Mouse (Mus musculus) T-cell, adult 66 days (primary cell): Measurements from ENCODE around the gene Gm10668. TPM values are rescaled to one million over a fixed set of nuclear protein-coding genes. Genes with fewer than 3 reads are reported as not detected.

Experiments used
- total RNA-seq, 2 experiments: library from RNA; stranded (reverse); gene quantifications; 3 replicates in 1 of 2; 4 replicates in 1 of 2; pipeline ENCODE4 v1.2.4; 2023

Gene Gm10668
- total RNA-seq = not detected

GRCm38 (mm10) chr7:20730524-20730923, at the start of gene Gm10668:
TSS of gene Gm10668 (minus strand) at chr7:20730624.

GRCm38 (mm10) chr7:20770885-20771284, 40.5 kb upstream of the Gm10668 start, which contains the start of gene Vmn1r112:
TSS of gene Vmn1r112 (plus strand) at chr7:20771185.

GRCm38 (mm10) chr7:20703116-20703515, 27.3 kb downstream of the Gm10668 start, which contains the start of gene Vmn1r111:
TSS of gene Vmn1r111 (minus strand) at chr7:20703216.

Other genes starting within 250 kb of the Gm10668 start
- not detected for gene Vmn1r103, start 220.1 kb downstream of the Gm10668 start, total RNA-seq
- gene Vmn1r104, start 196.8 kb downstream of the Gm10668 start, total RNA-seq = not detected
- not detected for gene Gm5726, start 184.9 kb downstream of the Gm10668 start, total RNA-seq
- gene Gm4141, start 154.4 kb downstream of the Gm10668 start, total RNA-seq = not detected
- not detected for gene Gm4513, start 131.6 kb downstream of the Gm10668 start, total RNA-seq
- not detected for gene Vmn1r107, start 61.7 kb downstream of the Gm10668 start, total RNA-seq
- not detected for gene Vmn1r111, start 27.4 kb downstream of the Gm10668 start, total RNA-seq
- gene Vmn1r112, start 40.6 kb upstream of the Gm10668 start, total RNA-seq = not detected
- gene Vmn1r113, start 56.7 kb upstream of the Gm10668 start, total RNA-seq = not detected
- not detected for gene Vmn1r114, start 81.6 kb upstream of the Gm10668 start, total RNA-seq
- not detected for gene Vmn1r115, start 114.4 kb upstream of the Gm10668 start, total RNA-seq
- gene Vmn1r116, start 141.6 kb upstream of the Gm10668 start, total RNA-seq = not detected
- not detected for gene Vmn1r117, start 153.5 kb upstream of the Gm10668 start, total RNA-seq
- not detected for gene Vmn1r118, start 181.7 kb upstream of the Gm10668 start, total RNA-seq